Mouse (Mus musculus) kidney, adult 2 months (tissue): Measurements from ENCODE around the gene Arf6.
"Not testable (repeated sequence)": the region's sequence is repeated elsewhere in the genome, so short reads cannot be mapped to it uniquely, and the experiment has no call there.

Source experiments
- CTCF ChIP-seq: fragments of 200-500 bp; conservative IDR thresholded peaks from 2 replicates; pipeline ENCODE4 v1.5.1; 2011; ENCODE audit warnings: low read depth, mild to moderate bottlenecking, control low read depth, low read length, moderate library complexity, mixed read lengths; ENCODE audit not compliant: insufficient read depth, insufficient read length
- POLR2A ChIP-seq: fragments of 200-500 bp; IDR thresholded peaks from one replicate; pipeline ENCODE4 v1.6.1; 2011; ENCODE audit warnings: low read depth, low read length, control low read depth

DNA sequence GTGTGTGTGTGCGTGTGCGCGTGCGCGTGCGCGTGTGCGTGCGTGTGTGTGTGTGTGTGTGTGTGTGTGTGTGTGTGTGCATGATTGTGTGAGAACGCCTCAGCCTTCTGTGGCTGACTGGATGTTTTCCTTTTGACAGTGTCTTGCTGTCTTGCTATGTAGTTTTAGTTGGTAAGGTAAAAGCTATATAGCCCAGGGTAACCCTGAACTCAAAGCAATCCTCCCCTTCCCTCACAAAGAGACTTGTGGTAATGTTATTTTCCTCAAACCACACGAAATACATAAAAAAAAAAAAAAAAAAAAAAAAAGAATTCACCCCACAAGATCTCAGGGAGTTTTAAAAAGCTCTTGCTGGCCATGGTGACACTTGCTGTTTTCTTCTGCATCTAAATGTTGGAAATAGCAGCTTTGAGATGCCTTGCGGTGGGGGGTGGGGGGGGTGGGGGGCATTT is 14.4 kb downstream of the Arf6 start:
- TF ChIP-seq POLR2A, CTCF: not testable (repeated sequence)
